Mouse (Mus musculus): Measurements from ENCODE around the gene Tnfsf15. TPM values are rescaled to one million over a fixed set of nuclear protein-coding genes. Genes with fewer than 3 reads are reported as not detected.

The Tnfsf15 gene
- total RNA-seq, 1 experiment: 0.49 TPM

DNA sequence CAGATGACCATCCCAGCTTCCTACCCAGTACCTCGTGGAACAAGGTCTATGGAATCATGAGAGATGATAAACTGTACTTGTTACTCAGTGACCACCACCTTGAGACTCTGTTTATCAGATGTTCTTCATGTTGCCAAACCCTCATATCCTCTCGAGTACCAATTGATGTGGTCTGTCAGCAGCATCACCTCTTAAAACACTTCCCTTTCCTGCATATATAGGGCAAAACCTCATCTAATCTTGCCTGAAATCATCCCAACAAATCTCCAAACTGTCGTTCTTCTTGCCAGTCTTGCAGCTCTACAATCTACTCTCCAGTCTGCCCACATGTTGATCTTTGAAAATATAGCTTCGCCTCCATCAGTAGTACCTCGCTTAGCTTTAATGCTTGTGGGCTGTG lies 40.7 kb downstream of the Tnfsf15 start:
- in situ Hi-C loops (cut with MboI; ENCODE audit: low sequenced_read_pairs in 2 of 2, unreplicated experiment in 2 of 2): no loop called here
- Histone ChIP-seq H3K4me3 (ENCODE audit: insufficient read depth in 1 of 2, low read depth in 1 of 2, low read length in 2 of 2, poor library complexity in 1 of 2, severe bottlenecking in 1 of 2) (no peak overlapping the region), H3K4me1 (ENCODE audit: control insufficient read depth in 2 of 2, insufficient read depth in 2 of 2, low read length in 2 of 2, poor library complexity in 1 of 2) (no peaks in the 10 kb centered on the region), H3K36me3 (ENCODE audit: control insufficient read depth, insufficient read depth, low read length, poor library complexity, severe bottlenecking) (no peaks in the 10 kb centered on the region), H3K9ac (ENCODE audit: insufficient read depth, low read depth, low read length, poor library complexity, severe bottlenecking) (no peak overlapping the region), H3K27ac (ENCODE audit: insufficient read depth, low read depth, low read length, poor library complexity, severe bottlenecking) (no peak overlapping the region), H3K9me3 (ENCODE audit: control insufficient read depth, insufficient read depth, low read depth, low read length) (no peaks in the 10 kb centered on the region)
- no peak for DNase-seq (ENCODE audit: low read depth, low spot score)
- TF ChIP-seq CHD2 (IDR thresholded peaks at IDR 0.05; ENCODE audit: low read depth, low read length): no peak
- no peak for TF ChIP-seq HCFC1 (IDR thresholded peaks at IDR 0.05; ENCODE audit: borderline replicate concordance, insufficient read depth, low read length)
- TF ChIP-seq MAFK (IDR thresholded peaks at IDR 0.05; ENCODE audit: insufficient read depth, low read depth, low read length): no peak
- TF ChIP-seq ZC3H11A (IDR thresholded peaks at IDR 0.05; ENCODE audit: borderline replicate concordance, low read depth, low read length): no peak
- TF ChIP-seq ZNF384 (IDR thresholded peaks at IDR 0.05; ENCODE audit: low read depth, low read length): no peak

- TF ChIP-seq ZC3H11A (IDR thresholded peaks at IDR 0.05; ENCODE audit: borderline replicate concordance, low read depth, low read length): no peak
- no peak for TF ChIP-seq CHD2 (IDR thresholded peaks at IDR 0.05; ENCODE audit: low read depth, low read length)
- no peak for TF ChIP-seq ZNF384 (IDR thresholded peaks at IDR 0.05; ENCODE audit: low read depth, low read length)
- TF ChIP-seq HCFC1 (IDR thresholded peaks at IDR 0.05; ENCODE audit: borderline replicate concordance, insufficient read depth, low read length): no peak
- no peak for TF ChIP-seq MAFK (IDR thresholded peaks at IDR 0.05; ENCODE audit: insufficient read depth, low read depth, low read length)
Measured at GRCm38 (mm10) chr4:63703686-63704085, 41.2 kb downstream of the Tnfsf15 start.

GRCm38 (mm10) chr4:63702006-63702704 lies 42.8 kb downstream of the Tnfsf15 start:
- Histone ChIP-seq H3K36me3 (ENCODE audit: control insufficient read depth, insufficient read depth, low read length, poor library complexity, severe bottlenecking) (no peaks in the 10 kb centered on the region), H3K4me3 (ENCODE audit: insufficient read depth in 1 of 2, low read depth in 1 of 2, low read length in 2 of 2, poor library complexity in 1 of 2, severe bottlenecking in 1 of 2) (no peak overlapping the region), H3K9me3 (ENCODE audit: control insufficient read depth, insufficient read depth, low read depth, low read length) (no peaks in the 10 kb centered on the region), H3K4me1 (ENCODE audit: control insufficient read depth in 2 of 2, insufficient read depth in 2 of 2, low read length in 2 of 2, poor library complexity in 1 of 2) (no peaks in the 10 kb centered on the region), H3K9ac (ENCODE audit: insufficient read depth, low read depth, low read length, poor library complexity, severe bottlenecking) (no peak overlapping the region), H3K27ac (ENCODE audit: insufficient read depth, low read depth, low read length, poor library complexity, severe bottlenecking) (no peak overlapping the region)
- in situ Hi-C loops (cut with MboI; ENCODE audit: low sequenced_read_pairs in 2 of 2, unreplicated experiment in 2 of 2): no loop called here
- TF ChIP-seq MAFK (IDR thresholded peaks at IDR 0.05; ENCODE audit: insufficient read depth, low read depth, low read length): no peak
- no peak for TF ChIP-seq ZC3H11A (IDR thresholded peaks at IDR 0.05; ENCODE audit: borderline replicate concordance, low read depth, low read length)
- no peak for TF ChIP-seq HCFC1 (IDR thresholded peaks at IDR 0.05; ENCODE audit: borderline replicate concordance, insufficient read depth, low read length)
- TF ChIP-seq ZNF384 (IDR thresholded peaks at IDR 0.05; ENCODE audit: low read depth, low read length): no peak
- TF ChIP-seq CHD2 (IDR thresholded peaks at IDR 0.05; ENCODE audit: low read depth, low read length): no peak
- DNase-seq (ENCODE audit: low read depth, low spot score): no peak

More at GRCm38 (mm10) chr4:63703686-63704085, 41.2 kb downstream of the Tnfsf15 start:
- no peaks in the 10 kb centered on the region for H3K4me1 ChIP-seq (ENCODE audit: control insufficient read depth in 2 of 2, insufficient read depth in 2 of 2, low read length in 2 of 2, poor library complexity in 1 of 2)
- no peak overlapping the region for H3K4me3 ChIP-seq (ENCODE audit: insufficient read depth in 1 of 2, low read depth in 1 of 2, low read length in 2 of 2, poor library complexity in 1 of 2, severe bottlenecking in 1 of 2)
- H3K36me3 ChIP-seq (ENCODE audit: control insufficient read depth, insufficient read depth, low read length, poor library complexity, severe bottlenecking): no peaks in the 10 kb centered on the region
- in situ Hi-C loops (cut with MboI; ENCODE audit: low sequenced_read_pairs in 2 of 2, unreplicated experiment in 2 of 2): no loop called here
- H3K9me3 ChIP-seq (ENCODE audit: control insufficient read depth, insufficient read depth, low read depth, low read length): no peaks in the 10 kb centered on the region
- no peak overlapping the region for H3K27ac ChIP-seq (ENCODE audit: insufficient read depth, low read depth, low read length, poor library complexity, severe bottlenecking)
- no peak for DNase-seq (ENCODE audit: low read depth, low spot score)
- H3K9ac ChIP-seq (ENCODE audit: insufficient read depth, low read depth, low read length, poor library complexity, severe bottlenecking): no peak overlapping the region

GRCm38 (mm10) chr4:63699749-63700148 lies 45.2 kb downstream of the Tnfsf15 start:
- no peaks in the 10 kb centered on the region for H3K9me3 ChIP-seq (ENCODE audit: control insufficient read depth, insufficient read depth, low read depth, low read length)
- DNase-seq (ENCODE audit: low read depth, low spot score): no peak
- in situ Hi-C loops (cut with MboI; ENCODE audit: low sequenced_read_pairs in 2 of 2, unreplicated experiment in 2 of 2): no loop called here
- TF ChIP-seq MAFK (IDR thresholded peaks at IDR 0.05; ENCODE audit: insufficient read depth, low read depth, low read length) (no peak), ZNF384 (IDR thresholded peaks at IDR 0.05; ENCODE audit: low read depth, low read length) (no peak), ZC3H11A (IDR thresholded peaks at IDR 0.05; ENCODE audit: borderline replicate concordance, low read depth, low read length) (no peak), CHD2 (IDR thresholded peaks at IDR 0.05; ENCODE audit: low read depth, low read length) (no peak), HCFC1 (IDR thresholded peaks at IDR 0.05; ENCODE audit: borderline replicate concordance, insufficient read depth, low read length) (no peak)
- H3K36me3 ChIP-seq (ENCODE audit: control insufficient read depth, insufficient read depth, low read length, poor library complexity, severe bottlenecking): no peaks in the 10 kb centered on the region
- H3K9ac ChIP-seq (ENCODE audit: insufficient read depth, low read depth, low read length, poor library complexity, severe bottlenecking): no peak overlapping the region
- no peaks in the 10 kb centered on the region for H3K4me1 ChIP-seq (ENCODE audit: control insufficient read depth in 2 of 2, insufficient read depth in 2 of 2, low read length in 2 of 2, poor library complexity in 1 of 2)
- H3K4me3 ChIP-seq (ENCODE audit: insufficient read depth in 1 of 2, low read depth in 1 of 2, low read length in 2 of 2, poor library complexity in 1 of 2, severe bottlenecking in 1 of 2): no peak overlapping the region
- H3K27ac ChIP-seq (ENCODE audit: insufficient read depth, low read depth, low read length, poor library complexity, severe bottlenecking): no peak overlapping the region

Data from ES-E14 (cell line).